Mouse (Mus musculus) left cerebral cortex, adult 2 months (tissue): ENCODE measurements around the gene Acrbp. TPM values are rescaled to one million over a fixed set of nuclear protein-coding genes. Genes with fewer than 3 reads are reported as not detected.
"Not testable (repeated sequence)": the region's sequence is repeated elsewhere in the genome, so short reads cannot be mapped to it uniquely, and the experiment has no call there.

Experiments
- DNase-seq, 2 experiments: peaks; one replicate each; pipeline ENCODE4 v3.0.0; 2021 to 2022; ENCODE audit warnings: low spot score in 2 of 2, mixed read lengths in 1 of 2; ENCODE audit errors: extremely low spot score in 1 of 2
- H3K27ac ChIP-seq: fragments of 200-600 bp; 2 replicates; pipeline ENCODE4 v1.8.1; 2022
- H3K4me3 ChIP-seq: fragments of 200-600 bp; 2 replicates; pipeline ENCODE4 v1.8.1; 2022
- CTCF ChIP-seq: fragments of 200-600 bp; IDR thresholded peaks from 2 replicates; pipeline ENCODE4 v1.8.1; 2022; ENCODE audit warnings: antibody characterized with exemption, mild to moderate bottlenecking, moderate library complexity
- intact Hi-C: fragments of 180-260 bp; cut with DNase I; formaldehyde crosslinking; loops from one replicate; pipeline ENCODE4 v1.15.1; 2025
- long read RNA-seq, 2 experiments: library from polyadenylated mRNA; stranded (forward); transcript quantifications; one replicate each; pipeline ENCODE4 v2.0.0; 2021; ENCODE audit warnings: borderline mapping rate in 2 of 2
- total RNA-seq, 2 experiments: library from RNA; stranded (reverse); gene quantifications; 2 replicates each; pipeline ENCODE4 v1.2.3; 2021

The Acrbp gene
- total RNA-seq, result 10 to 100 TPM; 12.2 to 18.4 TPM
- long read RNA-seq, experiment 1, partial matches to known transcripts, result 0 of 1 reads
- long read RNA-seq, experiment 1, other reads (novel, unspliced or antisense), result 0 of 1 reads
- long read RNA-seq, experiment 2, partial matches to known transcripts, result 2 of 5 reads
- long read RNA-seq, experiment 2, other reads (novel, unspliced or antisense), result 1 of 5 reads

GRCm38 (mm10) chr6:125049678-125050077, at the start of gene Acrbp:
Gene Acrbp, plus strand, starts transcription at chr6:125049689.
- H3K4me3 ChIP-seq, result no peak within 1 kb of the TSS
- no peak within 1 kb of the TSS for H3K27ac ChIP-seq
- TF ChIP-seq CTCF, result no peak
- intact Hi-C loops, result loop anchor here (5.0 kb wide), 1 partner anchor 223 kb away; no protein-coding TSS in a partner anchor
- no peak for DNase-seq

GRCm38 (mm10) chr6:125003706-125004105, 45.8 kb upstream of the Acrbp start:
- H3K4me3 ChIP-seq, result no peak overlapping the region
- intact Hi-C loops, result no loop called here
- DNase-seq, result no peak
- no peak for TF ChIP-seq CTCF
- no peak overlapping the region for H3K27ac ChIP-seq

- no peak for DNase-seq
- no peak overlapping the region for H3K4me3 ChIP-seq
- TF ChIP-seq CTCF, result no peak
- H3K27ac ChIP-seq, result peak overlapping the region; percentile 61
- intact Hi-C loops, result no loop called here
Observed at GRCm38 (mm10) chr6:125005086-125005485, 44.4 kb upstream of the Acrbp start.

GRCm38 (mm10) chr6:125008060-125008459, 41.4 kb upstream of the Acrbp start:
- TF ChIP-seq CTCF, result no peak
- intact Hi-C loops, result no loop called here
- no peak for DNase-seq
- Histone ChIP-seq H3K27ac (peak overlapping the region; percentile 91), H3K4me3 (peak overlapping the region; percentile 75)

GRCm38 (mm10) chr6:125008586-125009128, 40.8 kb upstream of the Acrbp start:
- intact Hi-C loops, result loop anchor here (1.0 kb wide), 2 partner anchors 31 to 43 kb away; partner anchors contain the start of genes Cops7a and Ing4
- DNase-seq, result peak; percentile 96 to 97
- Histone ChIP-seq H3K4me3 (peak overlapping the region; percentile 75), H3K27ac (peak overlapping the region; percentile 91)
- TF ChIP-seq CTCF, result no peak

- intact Hi-C loops, result loop anchor here (1.0 kb wide), 2 partner anchors 30 to 44 kb away; partner anchors contain the start of genes Cops7a and Ing4
- no peak for TF ChIP-seq CTCF
- H3K27ac ChIP-seq, result peak within 1 kb of the TSS; percentile 91
- H3K4me3 ChIP-seq, result peak within 1 kb of the TSS; percentile 75
- DNase-seq, result no peak
Observed at GRCm38 (mm10) chr6:125009129-125009180, 40.5 kb upstream of the Acrbp start, which contains the start of gene Zfp384. Gene Zfp384, plus strand, starts transcription at chr6:125009145.

GRCm38 (mm10) chr6:125009181-125010073, 40.1 kb upstream of the Acrbp start:
- peak; percentile 67 to 74 for DNase-seq
- intact Hi-C loops, result loop anchor here (1.0 kb wide), 2 partner anchors 30 to 44 kb away; partner anchors contain the start of genes Cops7a and Ing4
- H3K27ac ChIP-seq, result peak overlapping the region; percentile 91
- H3K4me3 ChIP-seq, result peak overlapping the region; percentile 75
- TF ChIP-seq CTCF, result no peak

- TF ChIP-seq CTCF, result no peak
- Histone ChIP-seq H3K4me3 (no peak overlapping the region), H3K27ac (no peak overlapping the region)
- intact Hi-C loops, result no loop called here
- no peak for DNase-seq
Observed at GRCm38 (mm10) chr6:125017682-125018081, 31.8 kb upstream of the Acrbp start.

GRCm38 (mm10) chr6:125030532-125030931, 19.0 kb upstream of the Acrbp start:
- H3K27ac ChIP-seq, H3K4me3 ChIP-seq, DNase-seq, intact Hi-C loops: not testable (repeated sequence)
- peak; percentile 74 for TF ChIP-seq CTCF

- no peak overlapping the region for H3K4me3 ChIP-seq
- DNase-seq, result no peak
- H3K27ac ChIP-seq, result no peak overlapping the region
- no peak for TF ChIP-seq CTCF
- intact Hi-C loops, result no loop called here
Observed at GRCm38 (mm10) chr6:125031604-125032003, 17.9 kb upstream of the Acrbp start.

GRCm38 (mm10) chr6:125038666-125039065, 10.8 kb upstream of the Acrbp start:
- peak overlapping the region; percentile 71; the same call in 1 of the 2 replicates for H3K4me3 ChIP-seq
- intact Hi-C loops, result loop anchor here (1.0 to 2.0 kb wide), 3 partner anchors 29 to 326 kb away; partner anchors contain the start of genes Cops7a, Emg1, Phb2 and Zfp384

GRCm38 (mm10) chr6:125039131-125039530, 10.4 kb upstream of the Acrbp start:
- intact Hi-C loops, result loop anchor here (1.0 to 2.0 kb wide), 3 partner anchors 30 to 327 kb away; partner anchors contain the start of genes Cops7a, Emg1, Phb2 and Zfp384
- H3K4me3 ChIP-seq, result peak overlapping the region; percentile 71

More at GRCm38 (mm10) chr6:125038666-125039065, 10.8 kb upstream of the Acrbp start:
- peak overlapping the region; percentile 66 for H3K27ac ChIP-seq
- no peak for TF ChIP-seq CTCF
- DNase-seq, result no peak

More at GRCm38 (mm10) chr6:125039131-125039530, 10.4 kb upstream of the Acrbp start:
- no peak for DNase-seq
- peak overlapping the region; percentile 66 for H3K27ac ChIP-seq
- TF ChIP-seq CTCF, result no peak
